Mouse (Mus musculus) liver, embryonic 14.5 days (tissue): ENCODE measurements around the gene Pcgf2. TPM values are rescaled to one million over a fixed set of nuclear protein-coding genes. Genes with fewer than 3 reads are reported as not detected.

Experiments used
- ATAC-seq: fragments of 200-750 bp; cut with Nextera tagmentation; 2 replicates; pipeline ENCODE4 v1.8.0; 2017; ENCODE audit warnings: moderate number of reproducible peaks, mild to moderate bottlenecking, moderate library complexity; ENCODE audit not compliant: insufficient read depth
- DNase-seq, 3 experiments: peaks; one replicate each; pipeline ENCODE4 v3.0.0-alpha.2; 2012 to 2013; ENCODE audit warnings: low read depth in 3 of 3, low spot score in 3 of 3
- H3K27ac ChIP-seq: fragments of 300-500 bp; sonication (generic); 2 replicates; pipeline ENCODE4 v1.5.1; 2014; ENCODE audit warnings: moderate library complexity, mild to moderate bottlenecking, control low read depth, inconsistent platforms
- H3K27me3 ChIP-seq: fragments of 300-500 bp; sonication (generic); 2 replicates; pipeline ENCODE4 v1.6.1; 2014; ENCODE audit warnings: mild to moderate bottlenecking, low read length, moderate library complexity; ENCODE audit not compliant: control insufficient read depth, insufficient read depth
- H3K36me3 ChIP-seq: fragments of 300-500 bp; sonication (generic); replicated peaks from 2 replicates; pipeline ENCODE4 v1.6.1; 2014; ENCODE audit warnings: low read depth; ENCODE audit not compliant: control insufficient read depth, insufficient read depth
- H3K4me1 ChIP-seq, 2 experiments: fragments of 200-500 bp in 1 of 2; fragments of 300-500 bp in 1 of 2; sonication (generic) in 1 of 2; replicated peaks; 2 replicates each; pipeline ENCODE4 v1.6.1; 2012 to 2014; ENCODE audit warnings: antibody characterized with exemption in 1 of 2, inconsistent platforms in 1 of 2, low read length in 1 of 2; ENCODE audit not compliant: control insufficient read depth in 2 of 2, insufficient read depth in 2 of 2
- H3K4me2 ChIP-seq: fragments of 300-500 bp; sonication (generic); 2 replicates; pipeline ENCODE4 v1.6.1; 2014; ENCODE audit warnings: low read depth, mild to moderate bottlenecking, control low read depth, moderate library complexity
- H3K4me3 ChIP-seq, 2 experiments: fragments of 200-500 bp in 1 of 2; fragments of 300-500 bp in 1 of 2; sonication (generic) in 1 of 2; 2 replicates each; pipeline ENCODE4 v1.5.1; 2012 to 2014; ENCODE audit warnings: low read depth in 2 of 2, low read length in 2 of 2, mild to moderate bottlenecking in 2 of 2, control low read depth in 1 of 2, inconsistent platforms in 1 of 2, moderate library complexity in 1 of 2; ENCODE audit not compliant: insufficient read depth in 1 of 2
- H3K9ac ChIP-seq: fragments of 300-500 bp; sonication (generic); replicated peaks from 2 replicates; pipeline ENCODE4 v1.6.1; 2014; ENCODE audit warnings: mild to moderate bottlenecking, control low read depth, moderate library complexity
- H3K9me3 ChIP-seq: fragments of 300-500 bp; sonication (generic); 2 replicates; pipeline ENCODE4 v1.6.1; 2016; ENCODE audit warnings: low read length, mixed read lengths; ENCODE audit not compliant: control insufficient read depth
- CTCF ChIP-seq: IDR thresholded peaks from 2 replicates; pipeline ENCODE4 v1.5.1; 2016; ENCODE audit warnings: antibody characterized with exemption, low read depth, control low read depth
- EP300 ChIP-seq: IDR thresholded peaks from 2 replicates; pipeline ENCODE4 v1.6.1; 2016; ENCODE audit warnings: antibody characterized with exemption, low read depth
- WGBS: fragments of 180-500 bp; shearing (Covaris S2); extraction: QIAGEN DNeasy Blood & Tissue Kit; methylation state at CpG from one replicate; pipeline ENCODE4 v1.1.7; 2014; ENCODE audit not compliant: insufficient replicate concordance; 5-methylcytosine and 5-hydroxymethylcytosine counted together
- polyA plus RNA-seq, 2 experiments: library from polyadenylated mRNA; depleted of rRNA in 1 of 2; stranded (reverse) in 1 of 2; unstranded in 1 of 2; fragments of >200 nt; fragmentation: Nextera tagmentation in 1 of 2; extraction: Ambion mirVana in 1 of 2; gene quantifications; 2 replicates each; pipeline versions ENCODE4 v1.2.1 to v1.2.3; 2012 to 2014

Pcgf2 gene
- polyA plus RNA-seq, 2 experiments = 1.5 to 4.4 TPM

DNA sequence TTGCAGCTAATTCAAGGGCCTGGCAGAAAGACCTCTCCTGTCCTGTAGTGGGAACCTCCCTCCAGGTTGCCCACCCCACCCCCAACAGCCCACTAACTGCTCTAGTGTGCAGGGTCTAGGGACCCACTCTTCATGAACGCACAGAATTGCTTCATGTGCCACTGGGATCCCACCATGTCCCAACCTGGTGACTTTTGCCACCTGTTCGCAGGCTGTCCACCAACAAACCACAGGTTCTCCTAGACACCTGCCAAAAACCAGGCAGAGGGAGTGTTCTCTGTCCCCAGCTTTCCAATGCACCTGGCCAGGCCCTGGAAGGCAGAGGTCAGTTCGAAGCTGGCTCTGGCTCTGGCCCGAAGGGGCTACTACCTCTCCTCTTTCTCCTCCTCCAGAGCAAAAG is 5.9 kb downstream of the Pcgf2 start:
- TF ChIP-seq EP300 (no peak), CTCF (no peak)
- Histone ChIP-seq H3K9ac (no peak overlapping the region), H3K27me3 (peaks cover 17% of the 10 kb centered on the region), H3K4me3 (no peak overlapping the region), H3K9me3 (no peaks in the 10 kb centered on the region), H3K4me1 (0 out of 4 replicates have a peak, but pooled peaks cover 0 to 2% of the 10 kb centered on the region in 2 experiments), H3K27ac (no peak overlapping the region), H3K36me3 (no peaks in the 10 kb centered on the region), H3K4me2 (no peak overlapping the region)
- DNase-seq (no peak), ATAC-seq (no peak)
- WGBS = 67% methylated on average over 4 of the region's 4 CpGs

DNA sequence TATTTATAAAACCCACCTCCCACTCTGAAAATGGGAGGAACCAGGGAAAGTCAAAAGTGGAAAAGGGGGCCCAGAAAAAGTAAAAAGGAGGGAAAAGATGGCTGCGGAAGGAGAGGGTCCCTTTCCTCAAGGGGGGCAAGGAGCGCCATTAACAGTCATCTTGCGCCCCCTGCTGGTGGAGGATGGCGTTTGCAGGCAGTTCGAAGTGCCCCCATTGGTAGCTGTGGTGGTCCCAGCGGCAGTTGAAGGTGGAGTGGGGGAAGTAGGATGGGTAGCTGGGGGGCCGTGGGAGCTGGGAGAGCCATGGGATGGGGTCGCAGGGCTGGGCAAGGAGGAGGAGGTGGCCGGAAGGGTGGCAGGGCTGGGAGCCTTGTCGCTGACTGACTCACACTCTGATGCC is 10.4 kb downstream of the Pcgf2 start:
- H3K27me3 ChIP-seq = no peaks in the 10 kb centered on the region
- DNase-seq = no peak
- H3K9me3 ChIP-seq = no peaks in the 10 kb centered on the region
- no peak for ATAC-seq
- peak; percentile 97 for TF ChIP-seq CTCF
- TF ChIP-seq EP300 = no peak
- 22% methylated on average over 10 of the region's 10 CpGs for WGBS
- H3K27ac ChIP-seq = no peak overlapping the region
- H3K4me1 ChIP-seq = peaks cover 0 to 6% of the 10 kb centered on the region in 2 experiments; a peak in 1 of 4 replicates
- no peak overlapping the region for H3K4me3 ChIP-seq
- H3K4me2 ChIP-seq = no peak overlapping the region
- no peaks in the 10 kb centered on the region for H3K36me3 ChIP-seq
- H3K9ac ChIP-seq = no peak overlapping the region

DNA sequence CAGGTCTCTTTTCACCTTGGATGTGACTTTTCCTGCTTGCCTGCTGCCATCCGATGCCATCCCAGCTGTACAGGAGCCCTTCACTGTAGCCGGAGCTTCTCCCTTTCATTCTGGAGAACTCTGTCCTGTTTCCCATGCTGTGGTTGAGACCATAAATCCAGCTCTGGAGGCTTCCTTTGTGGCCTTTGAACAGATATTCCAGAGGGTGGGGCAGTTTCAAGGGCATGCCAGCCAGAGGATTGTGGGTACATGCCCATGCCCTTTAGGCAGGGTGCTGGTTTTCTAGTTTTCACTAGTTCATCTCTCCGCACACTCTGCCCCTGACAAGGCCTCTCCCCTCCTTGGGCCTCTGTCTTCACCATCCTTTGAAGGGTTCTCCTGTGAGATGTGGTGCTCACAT is 13.2 kb downstream of the Pcgf2 start:
- Histone ChIP-seq H3K4me2 (no peak overlapping the region), H3K9ac (no peak overlapping the region), H3K27me3 (no peaks in the 10 kb centered on the region), H3K4me3 (no peak overlapping the region), H3K27ac (no peak overlapping the region), H3K4me1 (peaks cover 0 to 6% of the 10 kb centered on the region in 2 experiments; a peak in 1 of 4 replicates), H3K9me3 (no peaks in the 10 kb centered on the region), H3K36me3 (no peaks in the 10 kb centered on the region)
- TF ChIP-seq CTCF (no peak), EP300 (no peak)
- no peak for DNase-seq
- no peak for ATAC-seq
- WGBS = 75% methylated on average over 3 of the region's 3 CpGs

DNA sequence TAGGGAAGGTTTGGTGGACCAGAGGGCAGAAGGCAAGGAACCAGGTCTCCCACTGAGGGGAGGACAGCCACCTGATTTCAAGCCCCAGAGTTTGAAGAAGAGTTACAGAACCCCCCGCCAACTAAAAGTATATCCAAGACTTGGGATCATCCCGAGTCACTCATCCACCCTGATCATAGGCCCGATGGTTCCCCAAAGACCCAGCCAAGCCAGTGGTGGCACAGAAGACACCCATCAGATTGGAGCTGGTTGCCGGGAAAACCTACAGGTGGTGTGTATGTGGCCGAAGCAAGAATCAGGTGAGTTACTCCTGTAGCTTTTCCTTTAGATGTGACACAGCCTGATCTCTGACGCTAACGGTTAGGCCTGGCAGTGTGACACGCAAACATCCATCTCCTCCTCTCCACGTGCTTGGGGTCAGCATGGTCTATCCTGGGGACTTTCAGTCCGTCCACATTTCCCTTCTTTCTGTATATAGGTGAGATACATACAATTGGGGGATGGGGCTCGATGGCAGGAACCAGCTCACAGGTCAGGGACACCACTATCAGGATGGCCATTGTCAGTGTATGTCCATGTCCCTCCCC is 13.9 kb downstream of the Pcgf2 start:
- Histone ChIP-seq H3K27ac (no peak overlapping the region), H3K9ac (no peak overlapping the region), H3K4me2 (peak overlapping the region; percentile 25), H3K9me3 (no peaks in the 10 kb centered on the region), H3K4me3 (peak overlapping the region; percentile 8 to 24; a peak in 2 of 4 replicates), H3K36me3 (no peaks in the 10 kb centered on the region), H3K27me3 (no peaks in the 10 kb centered on the region), H3K4me1 (peaks cover 0 to 6% of the 10 kb centered on the region in 2 experiments; a peak in 1 of 4 replicates)
- 72% methylated on average over 11 of the region's 11 CpGs for WGBS
- no peak for TF ChIP-seq CTCF
- TF ChIP-seq EP300 = no peak
- DNase-seq (no peak), ATAC-seq (no peak)

DNA sequence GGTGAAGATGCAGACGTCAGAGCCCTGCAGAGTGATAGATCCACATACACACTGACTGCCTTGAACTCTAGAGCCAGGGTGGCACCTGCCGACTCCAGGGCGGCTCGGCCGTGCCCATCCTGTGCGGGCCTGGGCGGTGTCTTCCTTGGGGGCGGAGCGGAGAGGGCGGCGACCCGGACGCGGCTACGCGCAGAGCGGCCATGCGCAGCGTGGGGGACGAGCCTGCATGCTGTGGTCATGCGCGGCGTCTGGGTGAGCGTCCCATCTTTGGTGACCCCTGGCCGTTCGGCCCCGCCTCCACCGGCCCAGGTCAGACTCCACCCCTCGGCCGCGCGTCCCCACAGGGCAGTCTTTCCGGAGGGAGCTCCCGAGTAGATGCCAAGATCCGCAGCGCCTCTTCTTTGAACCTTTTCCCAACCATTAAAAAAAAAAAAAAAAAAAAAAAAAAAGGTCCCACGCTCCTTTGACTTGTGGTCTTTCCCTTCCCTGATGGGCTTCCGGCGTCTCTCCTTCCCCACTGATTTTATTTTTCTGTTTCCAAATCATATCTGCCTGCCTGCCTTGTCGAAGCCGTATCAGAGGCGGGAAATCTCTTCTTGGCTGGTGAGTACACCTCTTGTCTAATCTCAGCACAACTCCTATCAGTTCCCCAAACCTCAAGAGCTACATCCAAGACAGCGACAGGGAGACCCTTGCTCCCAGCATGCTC is 14.5 kb downstream of the Pcgf2 start, which contains the start of gene Cisd3:
TSS of gene Cisd3 (plus strand) at position 214 of the 709 bp plus-strand sequence.
- H3K4me2 ChIP-seq = peak within 1 kb of the TSS; percentile 25
- under 1% methylated on average over 43 of the region's 43 CpGs for WGBS
- TF ChIP-seq EP300 = no peak
- no peak for TF ChIP-seq CTCF
- H3K36me3 ChIP-seq = no peaks in the 10 kb centered on the region
- peaks cover 0 to 6% of the 10 kb centered on the region in 2 experiments; a peak in 1 of 4 replicates for H3K4me1 ChIP-seq
- peak within 1 kb of the TSS; percentile 8 to 47 for H3K4me3 ChIP-seq
- H3K9ac ChIP-seq = no peak within 1 kb of the TSS
- DNase-seq (peak in 2 of 3 experiments; percentile 39 to 41), ATAC-seq (peak; percentile 79)
- no peak within 1 kb of the TSS for H3K27ac ChIP-seq
- H3K9me3 ChIP-seq = no peaks in the 10 kb centered on the region
- H3K27me3 ChIP-seq = no peaks in the 10 kb centered on the region
